Mouse (Mus musculus): ENCODE data around the gene Anks1.
A peak's percentile ranks its signal among the peaks of the same experiment; 100 is the strongest.

Anks1 gene

DNA sequence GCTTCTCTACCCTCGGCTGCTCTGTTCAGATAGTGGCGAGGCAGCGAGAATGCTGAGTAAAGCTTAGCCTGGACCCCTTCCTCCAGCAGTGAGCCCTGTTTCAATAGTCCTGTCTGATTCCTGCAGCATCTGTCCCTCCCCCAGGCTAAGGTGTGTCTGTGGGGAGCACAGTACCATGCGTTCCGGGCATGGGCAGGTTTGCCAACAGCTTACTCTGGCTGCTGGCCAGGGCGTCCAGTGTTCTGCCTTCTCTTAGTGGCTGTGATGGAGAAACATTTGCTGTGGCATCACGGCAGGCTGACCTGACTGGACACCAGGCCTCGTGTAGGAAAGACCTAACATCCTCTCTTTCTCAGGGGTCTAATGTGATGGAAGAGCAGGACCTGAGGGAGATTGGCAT lies 141.1 kb downstream of the Anks1 start:
- DNase-seq (ENCODE audit: low read depth, low spot score) = no peak

DNA sequence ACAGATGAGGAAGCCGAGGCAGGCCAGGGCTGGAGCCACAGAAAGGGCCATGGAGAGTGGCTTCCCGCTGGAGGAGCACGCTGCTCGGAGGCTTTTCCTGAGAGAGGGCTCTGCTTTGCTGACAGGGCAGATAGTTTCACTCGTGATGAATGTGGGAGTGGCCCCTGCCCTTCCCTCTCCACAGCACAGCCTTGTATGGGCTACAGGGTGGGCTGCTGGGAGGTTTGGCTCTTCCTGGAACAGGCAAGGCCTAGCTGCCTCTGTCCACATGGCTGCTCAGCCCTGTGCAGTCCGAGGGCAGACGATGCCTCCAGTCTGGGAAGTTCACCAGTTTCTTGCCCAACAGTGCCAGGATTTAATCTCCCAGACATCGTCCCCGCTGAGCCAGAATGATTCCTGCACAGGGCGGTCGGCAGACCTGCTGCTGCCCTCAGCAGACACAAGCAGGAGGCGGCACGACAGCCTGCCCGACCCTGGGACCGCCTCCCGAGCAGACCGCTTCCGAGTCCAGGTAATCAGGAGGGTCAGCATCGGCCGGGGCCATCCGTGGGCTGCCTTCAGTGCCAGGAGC lies 143.3 kb downstream of the Anks1 start:
- DNase-seq (ENCODE audit: low read depth, low spot score) = no peak

DNA sequence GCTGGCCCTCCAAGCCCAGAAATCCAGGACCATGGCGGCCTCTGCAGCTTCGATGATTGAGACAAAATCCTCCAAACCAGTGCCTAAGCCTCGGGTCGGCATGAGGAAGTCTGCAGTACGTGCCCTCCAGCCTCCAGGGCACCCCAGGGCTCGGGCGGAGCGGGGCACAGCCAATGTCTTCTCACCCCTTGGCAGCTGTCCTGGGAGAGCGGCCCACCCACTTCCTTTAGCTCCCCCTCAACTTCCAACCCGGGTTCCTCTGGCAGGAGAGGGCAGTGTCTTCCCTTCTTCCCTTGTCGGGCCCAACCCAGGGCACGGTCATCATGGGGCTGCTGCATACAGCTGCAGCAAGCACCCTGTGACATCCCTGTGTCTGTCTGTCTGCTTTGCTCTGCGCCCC lies 149.2 kb downstream of the Anks1 start:
- no peak for DNase-seq (ENCODE audit: low read depth, low spot score)

DNA sequence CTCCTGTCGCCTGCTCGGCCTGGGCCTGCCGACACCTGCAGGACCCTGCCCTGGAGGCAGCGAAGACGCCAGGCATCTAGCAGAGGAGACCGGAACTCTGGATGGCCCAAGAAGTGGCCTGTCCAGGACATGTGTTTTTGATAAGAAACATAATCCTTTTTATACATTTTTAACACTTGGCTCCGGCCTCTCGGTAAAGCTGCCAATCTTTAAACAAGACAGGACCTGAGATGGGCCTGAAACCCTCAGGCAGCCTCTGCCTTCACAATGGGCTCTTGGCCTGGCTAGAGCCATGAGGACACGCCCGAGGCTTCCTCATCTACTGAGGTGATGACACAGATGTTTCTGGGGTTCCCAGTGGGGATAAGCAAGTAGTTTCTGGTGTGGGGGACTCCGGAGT lies 151.6 kb downstream of the Anks1 start:
- no peak for DNase-seq (ENCODE audit: low read depth, low spot score)

DNA sequence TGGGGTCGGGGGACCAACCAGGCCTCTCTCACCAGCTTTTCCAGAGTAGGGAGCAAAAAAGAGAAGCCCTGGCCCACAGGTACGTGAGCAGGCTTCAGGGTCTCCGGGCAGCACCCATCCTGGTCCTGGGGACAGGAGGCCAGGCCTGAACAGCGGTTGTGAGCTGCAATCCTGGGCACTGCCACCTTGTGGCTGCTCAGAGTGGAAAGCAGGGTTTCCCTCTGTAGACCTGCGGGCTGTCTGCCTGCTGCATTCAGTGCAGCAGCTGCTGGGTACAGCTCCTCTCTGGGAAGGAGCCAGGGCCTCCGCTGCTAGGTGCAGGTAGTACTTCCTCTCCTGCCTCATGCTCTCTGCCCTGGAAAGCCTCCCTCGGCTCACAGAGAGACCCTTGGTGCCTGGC lies 152.4 kb downstream of the Anks1 start:
- no peak for DNase-seq (ENCODE audit: low read depth, low spot score)

DNA sequence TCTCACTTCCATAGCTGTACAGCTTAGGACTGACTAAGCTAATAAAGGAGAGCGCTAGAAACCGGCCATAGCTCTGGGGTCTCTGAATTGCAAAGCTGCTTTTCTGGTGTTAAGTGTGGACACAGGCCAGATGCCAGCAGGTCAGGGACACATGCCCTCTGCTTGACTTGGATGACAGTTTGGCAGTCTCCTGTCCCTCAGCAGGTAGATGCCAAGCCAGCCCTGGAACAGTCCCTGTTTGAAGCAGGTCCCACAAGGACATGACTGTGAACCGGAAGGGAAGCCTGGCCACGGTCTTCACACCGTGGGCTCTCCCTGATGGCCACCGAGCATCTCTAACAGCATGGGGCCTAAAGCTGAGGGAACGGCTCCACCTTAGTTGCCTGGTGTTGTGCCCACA lies 153.6 kb downstream of the Anks1 start:
- no peak for DNase-seq (ENCODE audit: low read depth, low spot score)

DNA sequence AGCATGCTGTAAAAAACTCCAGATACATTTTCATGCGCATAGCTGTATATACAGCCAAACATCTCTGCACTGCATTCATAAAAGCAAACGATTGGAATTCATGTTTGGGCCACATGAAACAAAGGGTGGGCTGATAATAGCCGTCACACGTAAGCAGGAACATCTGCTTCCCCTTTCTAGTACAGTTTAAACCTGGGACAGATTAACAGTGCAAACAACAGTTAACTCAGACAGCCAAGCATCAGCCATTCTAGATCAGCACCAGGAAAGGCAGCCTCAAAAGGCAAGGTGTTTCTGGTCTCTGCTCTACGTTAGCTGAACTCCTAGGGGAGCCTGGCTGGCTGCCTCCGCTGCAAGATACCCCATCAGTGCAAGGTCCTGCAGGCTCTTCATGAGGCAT lies 154.1 kb downstream of the Anks1 start:
- no peak for DNase-seq (ENCODE audit: low read depth, low spot score)

DNA sequence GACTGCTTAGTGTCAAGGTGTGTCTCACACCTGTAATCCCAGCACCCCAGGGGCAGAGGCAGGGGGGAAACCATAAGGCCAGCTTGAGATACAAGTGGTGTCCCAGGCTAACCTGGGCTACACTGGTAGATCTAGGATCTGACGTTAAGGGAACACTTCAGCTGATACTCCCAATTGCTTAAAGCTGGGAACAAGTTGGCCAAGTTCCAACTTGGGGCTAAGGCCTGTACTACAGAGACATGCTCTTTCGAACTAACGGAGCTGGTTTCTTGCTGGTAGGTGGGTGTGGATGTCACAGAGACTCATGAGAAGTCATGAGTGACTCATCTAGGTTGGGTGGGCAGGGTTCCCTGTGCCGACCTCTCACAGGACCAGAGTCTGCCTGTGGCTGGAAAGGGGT lies 158.2 kb downstream of the Anks1 start:
- DNase-seq (ENCODE audit: low read depth, low spot score) = no peak

DNA sequence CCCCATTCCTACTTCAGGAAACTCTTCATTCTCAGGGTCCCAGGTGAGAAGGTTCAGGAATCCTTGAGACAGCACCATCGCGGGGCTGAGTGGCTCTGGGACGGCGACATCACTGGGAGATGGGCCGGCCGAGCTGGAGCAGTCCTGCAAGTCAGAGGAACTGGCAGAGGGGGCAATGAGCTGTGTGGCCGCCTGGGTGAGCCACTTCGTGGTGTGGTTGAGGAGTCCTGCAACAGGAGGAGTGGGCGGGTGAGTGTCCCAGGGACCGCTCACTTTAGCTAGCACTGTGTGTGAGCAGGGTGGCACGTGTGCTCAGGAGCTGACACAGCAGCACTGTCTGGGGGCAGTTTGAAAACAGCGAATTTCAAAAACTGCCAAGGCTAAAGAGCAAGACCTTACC lies 160.3 kb downstream of the Anks1 start:
- no peak for DNase-seq (ENCODE audit: low read depth, low spot score)

DNA sequence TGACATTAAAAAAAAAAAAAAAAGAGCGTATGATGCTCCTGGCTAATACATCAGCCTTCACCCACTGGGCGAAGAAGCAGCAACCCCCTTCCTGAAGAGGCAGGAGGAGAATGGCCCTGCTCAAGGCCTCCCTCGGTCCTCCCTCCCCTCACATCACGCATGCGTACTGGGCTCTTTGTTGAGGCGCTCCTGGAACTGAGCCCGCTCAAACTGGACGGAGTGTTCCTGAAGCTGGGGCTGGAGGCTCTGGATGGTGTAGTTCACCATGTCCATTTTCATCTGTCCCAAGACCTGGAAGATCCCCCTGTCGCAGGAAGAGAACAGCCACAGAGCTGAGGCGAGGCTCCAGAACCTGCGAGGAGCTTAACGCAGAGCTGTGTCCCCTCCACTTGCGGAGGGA lies 161.2 kb downstream of the Anks1 start:
- DNase-seq (ENCODE audit: low read depth, low spot score) = no peak

DNA sequence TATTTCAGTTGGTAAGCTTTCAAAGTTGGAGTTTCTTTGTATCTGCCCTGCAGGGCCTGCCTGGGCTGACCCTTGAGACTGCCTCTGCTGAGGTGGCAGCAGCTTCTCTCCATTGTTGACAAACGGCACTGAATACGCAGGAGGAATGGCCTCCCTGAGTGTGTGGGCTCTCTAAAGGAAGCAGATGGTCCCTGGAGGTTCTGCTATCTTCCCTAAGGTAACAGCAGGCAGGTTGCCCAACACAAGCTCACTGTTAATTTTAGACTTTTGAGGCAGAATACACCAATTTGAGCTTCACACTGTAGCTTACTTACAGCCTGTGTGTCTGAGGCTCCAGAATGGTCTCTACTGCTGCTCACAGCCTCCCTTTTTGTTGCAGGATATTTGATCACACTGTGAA lies 163.6 kb downstream of the Anks1 start:
- DNase-seq (ENCODE audit: low read depth, low spot score) = no peak

DNA sequence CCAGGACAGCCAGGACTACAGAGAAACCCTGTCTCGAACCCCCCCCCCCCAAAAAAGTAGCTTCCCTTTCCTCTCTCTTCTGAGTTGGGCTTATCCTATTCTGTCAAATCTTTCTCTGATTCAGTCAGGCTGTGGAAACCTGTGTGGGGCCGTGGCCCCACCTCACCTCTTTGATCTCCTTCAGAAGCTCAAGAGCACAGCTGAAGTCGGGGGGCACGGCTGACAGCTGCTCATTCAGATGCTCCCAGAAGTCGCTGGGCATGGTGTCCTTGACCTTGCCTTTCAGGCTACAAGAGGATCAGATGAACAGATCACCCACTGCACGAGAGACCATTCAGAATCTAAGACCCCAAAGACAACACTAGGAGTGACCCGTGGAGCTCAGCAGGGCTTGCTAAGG lies 165.4 kb downstream of the Anks1 start:
- DNase-seq (ENCODE audit: low read depth, low spot score) = no peak

DNA sequence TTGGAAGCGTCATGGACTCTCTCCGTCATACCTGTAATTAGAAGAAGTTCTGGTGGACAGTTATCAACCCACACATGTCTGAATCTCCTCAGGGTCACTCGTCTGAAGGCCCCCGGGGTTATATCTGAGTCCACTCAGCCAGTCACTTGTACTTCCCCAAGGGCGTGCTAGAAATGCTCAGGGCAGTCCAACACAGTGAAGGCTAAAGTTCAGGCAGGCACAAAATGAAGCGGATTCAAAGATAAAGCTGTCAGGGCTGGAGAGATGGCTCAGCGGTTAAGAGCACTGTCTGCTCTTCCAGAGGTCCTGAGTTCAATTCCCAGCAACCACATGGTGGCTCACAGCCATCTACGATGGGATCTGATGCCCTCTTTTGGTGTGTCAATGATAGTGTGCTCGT lies 168.9 kb downstream of the Anks1 start:
- no peak for DNase-seq (ENCODE audit: low read depth, low spot score)

DNA sequence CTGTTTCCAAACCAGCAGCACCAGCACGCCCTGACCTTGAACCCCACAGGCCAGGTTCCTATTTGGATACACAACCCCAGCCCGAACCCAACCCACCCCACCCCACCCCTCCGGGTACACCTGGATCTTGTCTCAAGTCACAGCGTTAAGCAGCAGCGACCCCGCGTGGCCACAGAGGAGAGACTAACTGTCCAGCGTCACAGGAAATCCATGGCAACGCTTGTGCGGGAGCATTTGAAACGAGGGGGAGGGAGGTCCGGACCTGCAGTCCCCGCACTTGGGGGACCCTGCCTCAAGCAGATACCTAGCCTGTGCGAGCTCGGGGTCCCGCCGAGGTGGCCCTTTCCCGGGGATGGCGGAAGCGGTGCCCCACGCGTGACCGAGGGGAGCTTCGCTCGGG lies 170.5 kb downstream of the Anks1 start:
- peak; percentile 71 for DNase-seq (ENCODE audit: low read depth, low spot score)

DNA sequence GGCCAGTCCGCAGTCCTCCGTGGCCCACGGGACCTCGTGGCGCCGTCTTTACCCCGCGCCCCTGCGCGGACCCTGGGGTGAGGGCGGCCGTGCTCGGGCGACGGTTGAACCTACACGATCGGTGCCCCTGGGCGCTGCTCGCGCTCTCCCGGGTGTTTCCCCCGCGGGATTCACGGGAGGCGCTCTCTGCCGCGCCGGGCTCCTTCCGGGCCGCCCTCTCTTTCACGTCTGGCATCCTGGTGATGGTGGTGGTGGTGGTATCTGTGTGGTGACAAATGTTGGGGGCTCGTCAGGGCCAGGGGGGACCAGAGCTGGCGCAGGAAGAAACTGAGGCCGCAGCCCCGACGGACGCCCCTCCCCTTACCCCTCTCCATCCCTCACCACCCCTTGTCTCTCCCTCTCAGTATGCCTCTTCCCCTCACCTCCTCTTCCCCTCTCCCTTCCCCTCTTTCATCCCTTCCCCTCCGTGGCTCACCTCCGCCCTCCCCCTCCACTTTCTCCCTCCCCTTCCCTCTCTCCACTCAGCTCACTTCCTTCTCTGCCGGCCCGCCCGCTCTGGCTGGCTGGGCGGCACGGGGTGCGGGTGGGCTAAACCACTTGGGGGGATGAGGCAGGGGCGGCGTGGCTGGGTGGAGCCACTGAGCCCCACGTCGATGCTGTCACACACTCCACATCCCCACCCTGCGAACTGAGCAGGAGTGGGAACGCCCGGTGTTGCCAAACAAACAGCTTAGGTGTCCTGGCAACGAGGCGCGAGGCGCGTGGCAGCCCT lies 171.1 kb downstream of the Anks1 start, which contains the start of gene Tcp11:
TSS of gene Tcp11 (minus strand) at position 595 of the 772 bp plus-strand sequence.
- peak; percentile 73 for DNase-seq (ENCODE audit: low read depth, low spot score)

DNA sequence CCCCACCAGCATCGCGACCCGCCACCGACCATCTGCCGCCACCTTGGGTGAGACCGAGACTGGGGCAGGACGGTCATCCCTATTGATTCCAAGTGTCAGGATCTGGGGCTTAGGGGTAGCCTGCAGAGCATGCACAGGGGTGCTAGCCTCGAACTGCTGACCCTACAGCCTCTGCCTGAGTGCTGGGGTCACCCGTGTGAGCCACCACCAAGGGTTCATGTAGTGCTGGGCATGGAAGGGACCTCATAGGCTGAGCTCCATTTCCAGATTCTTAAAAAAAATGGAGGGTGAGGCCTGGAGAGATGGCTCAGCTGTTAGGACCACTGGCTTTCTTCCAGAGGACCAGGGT lies 171.7 kb downstream of the Anks1 start:
- DNase-seq (ENCODE audit: low read depth, low spot score) = no peak

DNA sequence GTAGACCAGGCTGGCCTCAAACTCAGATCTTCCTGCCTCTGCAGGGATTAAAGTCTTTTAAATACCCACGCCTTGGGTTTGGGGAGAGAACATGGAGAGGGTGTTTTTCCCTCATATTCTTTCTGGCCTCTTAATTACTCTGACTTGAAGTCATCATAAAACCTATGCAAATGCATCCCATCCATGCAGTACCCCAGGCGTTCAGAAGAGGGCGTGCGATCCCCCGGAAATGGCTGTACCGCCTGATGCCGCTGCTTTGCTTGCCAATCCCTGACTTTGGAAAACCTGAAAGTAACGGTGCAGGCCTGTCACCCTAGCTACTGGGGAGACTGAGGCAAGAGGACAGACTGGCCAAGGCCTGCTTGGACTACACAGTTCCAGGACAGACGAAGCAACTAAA lies 172.3 kb downstream of the Anks1 start:
- no peak for DNase-seq (ENCODE audit: low read depth, low spot score)

DNA sequence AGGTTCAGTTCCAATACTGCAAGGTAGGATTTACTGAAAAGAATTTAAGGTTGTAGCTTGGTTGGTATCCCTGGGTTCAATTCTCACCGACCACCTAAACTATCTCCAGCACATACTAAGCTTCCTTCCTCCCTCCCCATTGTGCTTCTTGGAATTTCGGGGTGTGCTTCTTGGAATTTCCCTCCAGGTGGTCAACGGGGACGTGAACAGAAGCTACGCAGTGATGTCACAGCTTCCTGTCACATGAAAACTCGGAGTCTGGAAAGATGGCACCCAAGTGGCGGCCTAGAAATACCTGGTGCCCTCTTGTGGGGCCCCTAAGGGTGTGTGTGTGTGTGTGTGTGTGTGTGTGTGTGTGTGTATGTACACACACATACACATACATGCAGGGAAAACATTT lies 172.8 kb downstream of the Anks1 start:
- DNase-seq (ENCODE audit: low read depth, low spot score) = no peak

DNA sequence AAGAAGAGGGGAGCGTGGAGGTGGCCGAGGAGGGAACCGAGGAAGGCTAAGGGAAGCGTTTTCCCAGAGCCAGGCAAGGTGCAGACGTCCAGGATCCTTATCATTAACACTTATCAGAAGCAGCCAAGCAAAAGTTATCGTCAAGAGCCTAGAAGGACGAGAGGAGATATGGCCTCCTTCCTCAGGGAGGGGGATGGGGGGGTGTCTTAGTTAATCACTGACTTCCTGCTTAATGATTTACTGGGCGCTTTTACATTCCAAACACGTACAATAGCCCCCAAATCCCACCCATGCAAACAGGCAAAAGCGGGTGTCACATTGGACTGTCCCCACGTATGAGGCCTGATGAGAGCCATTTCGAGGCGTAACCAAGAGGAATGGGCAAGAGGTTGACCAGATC lies 173.8 kb downstream of the Anks1 start:
- no peak for DNase-seq (ENCODE audit: low read depth, low spot score)

DNA sequence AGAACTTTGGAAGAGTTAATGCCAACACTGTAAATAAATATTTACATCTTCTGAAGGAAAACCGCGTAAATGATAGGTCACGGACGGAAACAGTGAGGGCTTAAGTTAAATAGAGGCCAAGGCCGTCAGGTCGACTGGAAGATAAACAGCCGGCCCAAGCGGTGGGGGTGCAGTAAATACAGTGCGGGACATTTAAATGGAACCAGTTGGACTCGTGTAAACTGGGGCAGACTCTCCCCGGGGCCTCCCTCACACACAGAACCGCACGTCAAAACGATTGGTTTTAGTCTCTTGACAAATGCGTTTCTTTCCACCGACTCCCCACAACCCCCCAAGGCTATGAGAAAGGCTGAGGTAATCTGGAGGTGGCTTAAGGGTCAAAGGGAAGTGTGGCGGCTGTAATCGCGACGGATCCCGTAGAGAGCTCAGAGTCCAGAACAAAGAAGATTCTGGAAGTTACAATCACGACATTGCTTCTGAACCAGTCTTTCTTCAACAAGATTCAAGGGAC lies 175.3 kb downstream of the Anks1 start:
- no peak for DNase-seq (ENCODE audit: low read depth, low spot score)

DNA sequence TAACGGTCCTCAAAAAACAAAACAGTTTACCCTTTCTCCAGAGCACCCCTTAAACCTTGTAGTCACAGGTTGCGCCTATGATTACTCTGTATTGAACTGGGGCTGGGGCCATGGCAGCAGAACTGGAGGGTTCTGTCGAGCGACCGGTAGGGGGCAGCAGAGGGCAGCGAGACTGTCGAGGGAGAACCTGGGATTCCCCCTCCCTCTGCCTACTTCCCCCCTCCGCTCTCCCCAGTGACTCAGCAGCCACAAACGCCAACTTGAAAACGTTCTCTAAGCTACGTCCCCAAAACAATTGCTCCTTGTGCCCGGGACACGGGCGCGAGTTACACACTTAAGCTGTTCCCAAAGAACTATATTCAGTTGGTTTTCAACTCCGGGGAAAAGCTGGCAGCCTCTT lies 175.9 kb downstream of the Anks1 start:
- peak; percentile 64 for DNase-seq (ENCODE audit: low read depth, low spot score)

DNA sequence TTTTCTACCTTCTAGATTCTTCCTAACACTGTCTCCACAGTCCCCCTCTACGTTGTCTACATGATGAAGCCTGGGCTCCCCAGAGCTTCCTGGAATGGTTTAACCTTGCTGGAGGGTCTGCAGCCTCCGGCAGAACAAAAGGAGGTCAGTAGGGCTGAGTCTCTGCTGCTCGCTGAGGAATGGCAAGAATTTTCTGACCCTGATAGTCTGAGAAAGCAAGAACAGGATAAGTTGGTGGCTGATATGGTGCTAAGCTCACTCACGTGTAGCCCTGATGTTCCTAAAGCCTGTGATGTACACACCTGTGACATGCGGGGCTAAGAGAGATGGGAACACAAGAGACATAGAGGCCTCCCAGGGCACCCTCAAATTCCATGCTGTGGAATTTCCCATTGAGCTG lies 178.3 kb downstream of the Anks1 start:
- DNase-seq (ENCODE audit: low read depth, low spot score) = no peak

DNA sequence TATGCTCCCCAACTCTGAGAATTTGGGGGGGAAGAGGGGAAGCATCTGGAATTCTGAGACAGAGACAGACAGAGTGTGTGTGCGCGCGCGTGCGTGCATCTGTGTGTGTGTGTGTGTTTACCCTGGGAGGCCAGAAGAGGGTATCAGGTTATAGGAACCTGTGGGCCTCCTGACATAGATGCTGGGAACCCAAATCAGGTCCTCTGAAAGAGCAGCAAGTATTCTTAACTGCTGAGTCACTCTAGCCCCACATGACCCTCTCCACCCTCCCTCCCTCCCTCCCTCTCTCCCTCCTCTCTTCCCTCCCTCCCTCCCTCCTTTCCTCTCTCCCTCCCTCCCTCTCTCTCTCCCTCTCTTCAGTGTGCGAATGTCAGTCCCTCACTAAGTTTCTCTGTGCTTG lies 179.6 kb downstream of the Anks1 start:
- no peak for DNase-seq (ENCODE audit: low read depth, low spot score)

DNA sequence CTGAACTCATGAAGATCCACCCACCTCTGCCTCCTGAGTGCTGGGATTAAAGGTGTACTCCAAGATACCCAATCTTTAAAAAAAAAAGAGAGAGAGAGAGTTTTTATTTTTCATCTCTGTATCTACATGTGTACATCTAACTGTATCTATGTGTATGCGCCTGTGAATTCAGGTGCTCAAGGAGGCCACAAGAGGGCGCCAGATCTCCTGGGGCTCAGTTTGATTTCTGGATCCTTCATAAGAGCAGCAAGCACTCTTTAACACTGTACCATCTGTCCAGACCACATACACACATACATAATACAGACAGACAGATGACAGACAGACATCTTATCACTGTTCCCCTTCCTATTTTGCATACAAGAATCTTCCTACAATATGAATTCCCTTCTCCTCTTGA lies 183.2 kb downstream of the Anks1 start:
- DNase-seq (ENCODE audit: low read depth, low spot score) = no peak
